Mouse (Mus musculus) layer of hippocampus, adult 8-10 months (tissue): ENCODE results near the gene Tnrc6c. TPM values are rescaled to one million over a fixed set of nuclear protein-coding genes. Genes with fewer than 3 reads are reported as not detected.

Experiments
- DNase-seq, 2 experiments: peaks; one replicate each; pipeline ENCODE4 v3.0.0; 2022; ENCODE audit warnings: low spot score in 2 of 2
- total RNA-seq, 4 experiments: library from RNA; stranded (reverse); gene quantifications; 2 replicates each; pipeline ENCODE4 v1.2.4; 2022

The Tnrc6c gene
- total RNA-seq, 4 experiments from 2014 or later: 69.4 to 83.2 (median 76.7) TPM

GRCm38 (mm10) chr11:117674531-117674930, 20.4 kb downstream of the Tnrc6c start:
- DNase-seq: no peak

GRCm38 (mm10) chr11:117676649-117677048, 22.6 kb downstream of the Tnrc6c start:
- no peak for DNase-seq

GRCm38 (mm10) chr11:117677111-117677510, 23.0 kb downstream of the Tnrc6c start:
- no peak for DNase-seq

GRCm38 (mm10) chr11:117677594-117677993, 23.5 kb downstream of the Tnrc6c start:
- no peak for DNase-seq

- DNase-seq: no peak
Observed at GRCm38 (mm10) chr11:117678155-117678554, 24.1 kb downstream of the Tnrc6c start.

GRCm38 (mm10) chr11:117678740-117679139, 24.7 kb downstream of the Tnrc6c start:
- no peak for DNase-seq

- DNase-seq: no peak
Observed at GRCm38 (mm10) chr11:117684640-117685039, 30.6 kb downstream of the Tnrc6c start.

GRCm38 (mm10) chr11:117685461-117685860, 31.4 kb downstream of the Tnrc6c start:
- peak; percentile 23 to 33 for DNase-seq

GRCm38 (mm10) chr11:117686021-117686420, 31.9 kb downstream of the Tnrc6c start:
- no peak for DNase-seq

- DNase-seq: no peak
Observed at GRCm38 (mm10) chr11:117688603-117689002, 34.5 kb downstream of the Tnrc6c start.

GRCm38 (mm10) chr11:117691311-117691710, 37.2 kb downstream of the Tnrc6c start:
- no peak for DNase-seq

GRCm38 (mm10) chr11:117694050-117694449, 40.0 kb downstream of the Tnrc6c start:
- no peak for DNase-seq

- DNase-seq: no peak
Observed at GRCm38 (mm10) chr11:117696585-117696984, 42.5 kb downstream of the Tnrc6c start.

GRCm38 (mm10) chr11:117700871-117701270, 46.8 kb downstream of the Tnrc6c start:
- DNase-seq: no peak

GRCm38 (mm10) chr11:117706267-117706666, 52.2 kb downstream of the Tnrc6c start:
- no peak for DNase-seq

GRCm38 (mm10) chr11:117707238-117707637, 53.1 kb downstream of the Tnrc6c start:
- DNase-seq: no peak

- DNase-seq: no peak
Observed at GRCm38 (mm10) chr11:117709308-117709707, 55.2 kb downstream of the Tnrc6c start.

GRCm38 (mm10) chr11:117710815-117711294, 56.8 kb downstream of the Tnrc6c start:
- no peak for DNase-seq

GRCm38 (mm10) chr11:117712065-117712464, 58.0 kb downstream of the Tnrc6c start:
- no peak for DNase-seq

- no peak for DNase-seq
Observed at GRCm38 (mm10) chr11:117713375-117713774, 59.3 kb downstream of the Tnrc6c start.

GRCm38 (mm10) chr11:117718838-117719237, 64.7 kb downstream of the Tnrc6c start:
- no peak for DNase-seq

- DNase-seq: no peak
Observed at GRCm38 (mm10) chr11:117724604-117725301, 70.7 kb downstream of the Tnrc6c start.

GRCm38 (mm10) chr11:117727031-117727430, 72.9 kb downstream of the Tnrc6c start:
- no peak for DNase-seq
